Mouse (Mus musculus): ENCODE data around the gene Tcf12.

Gene Tcf12

GRCm38 (mm10) chr9:71906522-71906921, 205.1 kb downstream of the Tcf12 start:
- Histone ChIP-seq H3K4me3 (replicated peaks; ENCODE audit: low read length) (no peak overlapping the region), H3K36me3 (ENCODE audit: insufficient read depth, low read length) (no peaks in the 10 kb centered on the region), H3K4me1 (replicated peaks; ENCODE audit: low read depth, low read length) (no peaks in the 10 kb centered on the region), H3K9me3 (ENCODE audit: low read length) (no peaks in the 10 kb centered on the region), H3K27me3 (ENCODE audit: insufficient read depth, low read length) (no peaks in the 10 kb centered on the region)
- TF ChIP-seq POU5F1 (IDR thresholded peaks at IDR 0.05; ENCODE audit: borderline replicate concordance, low read length) (no peak), CTCF (conservative IDR thresholded peaks at IDR 0.05; ENCODE audit: low read length) (no peak), NANOG (IDR thresholded peaks at IDR 0.05; ENCODE audit: borderline replicate concordance, low read length) (no peak)

- no peaks in the 10 kb centered on the region for H3K36me3 ChIP-seq (ENCODE audit: insufficient read depth, low read length)
- peaks cover 17% of the 10 kb centered on the region for H3K4me1 ChIP-seq (replicated peaks; ENCODE audit: low read depth, low read length)
- no peak for TF ChIP-seq CTCF (conservative IDR thresholded peaks at IDR 0.05; ENCODE audit: low read length)
- TF ChIP-seq NANOG (IDR thresholded peaks at IDR 0.05; ENCODE audit: borderline replicate concordance, low read length): no peak
- no peak for TF ChIP-seq POU5F1 (IDR thresholded peaks at IDR 0.05; ENCODE audit: borderline replicate concordance, low read length)
- H3K27me3 ChIP-seq (ENCODE audit: insufficient read depth, low read length): no peaks in the 10 kb centered on the region
- H3K9me3 ChIP-seq (ENCODE audit: low read length): no peaks in the 10 kb centered on the region
- H3K4me3 ChIP-seq (replicated peaks; ENCODE audit: low read length): no peak overlapping the region
These were observed 212.8 kb downstream of the Tcf12 start for GRCm38 (mm10) chr9:71898852-71899251.

GRCm38 (mm10) chr9:71897399-71897798, 214.3 kb downstream of the Tcf12 start:
- TF ChIP-seq NANOG (IDR thresholded peaks at IDR 0.05; ENCODE audit: borderline replicate concordance, low read length): no peak
- TF ChIP-seq CTCF (conservative IDR thresholded peaks at IDR 0.05; ENCODE audit: low read length): no peak
- TF ChIP-seq POU5F1 (IDR thresholded peaks at IDR 0.05; ENCODE audit: borderline replicate concordance, low read length): no peak
- Histone ChIP-seq H3K9me3 (ENCODE audit: low read length) (no peaks in the 10 kb centered on the region), H3K4me3 (replicated peaks; ENCODE audit: low read length) (no peak overlapping the region)

DNA sequence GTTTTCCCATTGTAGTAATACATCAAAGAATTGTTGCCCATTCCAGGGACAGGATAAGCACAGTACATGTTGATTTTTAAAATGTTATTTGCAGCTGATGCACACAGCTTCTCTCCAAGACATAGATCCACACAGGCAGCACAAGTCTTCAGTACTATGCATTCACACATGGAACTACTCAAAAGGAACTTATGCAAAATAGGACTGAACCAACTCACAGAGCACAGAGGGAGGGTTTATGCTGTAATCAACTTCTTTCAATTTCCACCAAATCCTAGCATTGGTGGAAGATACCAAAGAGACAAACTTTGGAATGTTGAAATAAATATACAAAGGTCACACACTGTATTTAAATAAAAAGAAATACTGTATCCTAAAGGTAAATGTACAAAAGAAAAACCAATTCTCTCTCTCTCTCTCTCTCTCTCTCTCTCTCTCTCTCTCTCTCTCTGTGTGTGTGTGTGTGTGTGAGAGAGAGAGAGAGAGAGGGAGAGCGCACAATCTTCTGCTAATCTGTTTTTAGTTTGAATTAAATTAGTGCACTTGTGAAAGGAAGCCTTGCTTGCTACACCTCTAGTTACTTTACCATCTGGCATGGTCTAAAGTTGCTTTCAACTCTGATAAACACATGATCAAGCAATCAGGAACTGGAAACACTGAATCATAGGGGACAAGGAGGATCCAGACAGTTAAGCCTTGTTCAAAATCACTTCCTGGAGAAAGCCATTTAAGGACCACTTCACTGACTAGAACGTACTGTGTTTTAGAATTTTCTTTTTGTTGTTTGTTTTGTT, 215.5 kb downstream of the Tcf12 start:
- Histone ChIP-seq H3K4me1 (replicated peaks; ENCODE audit: low read depth, low read length) (peaks cover 17% of the 10 kb centered on the region), H3K9me3 (ENCODE audit: low read length) (no peaks in the 10 kb centered on the region), H3K4me3 (replicated peaks; ENCODE audit: low read length) (no peak overlapping the region), H3K27me3 (ENCODE audit: insufficient read depth, low read length) (no peaks in the 10 kb centered on the region), H3K36me3 (ENCODE audit: insufficient read depth, low read length) (no peaks in the 10 kb centered on the region)
- no peak for TF ChIP-seq POU5F1 (IDR thresholded peaks at IDR 0.05; ENCODE audit: borderline replicate concordance, low read length)
- no peak for TF ChIP-seq NANOG (IDR thresholded peaks at IDR 0.05; ENCODE audit: borderline replicate concordance, low read length)
- no peak for TF ChIP-seq CTCF (conservative IDR thresholded peaks at IDR 0.05; ENCODE audit: low read length)

More at GRCm38 (mm10) chr9:71897399-71897798, 214.3 kb downstream of the Tcf12 start:
- no peaks in the 10 kb centered on the region for H3K36me3 ChIP-seq (ENCODE audit: insufficient read depth, low read length)
- H3K4me1 ChIP-seq (replicated peaks; ENCODE audit: low read depth, low read length): peaks cover 17% of the 10 kb centered on the region
- no peaks in the 10 kb centered on the region for H3K27me3 ChIP-seq (ENCODE audit: insufficient read depth, low read length)

DNA sequence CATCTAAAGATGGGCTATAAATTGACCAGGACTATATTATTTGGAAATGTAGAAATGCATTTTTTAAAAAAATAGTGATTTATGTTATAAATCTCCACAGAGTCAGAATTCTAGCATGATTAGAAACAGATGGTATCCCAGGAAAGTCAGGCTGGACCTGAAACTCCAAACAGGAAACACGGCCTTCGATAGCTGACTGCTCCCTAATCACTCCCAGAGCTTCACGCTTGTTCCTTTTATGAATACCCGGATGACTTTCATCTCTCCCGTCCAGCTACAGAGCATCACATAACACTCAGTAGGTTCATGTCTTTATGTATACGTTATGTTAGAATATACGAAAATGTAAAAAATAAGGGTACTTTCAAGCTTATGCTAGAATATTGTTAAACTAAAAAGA, 216.4 kb downstream of the Tcf12 start:
- Histone ChIP-seq H3K27me3 (ENCODE audit: insufficient read depth, low read length) (no peaks in the 10 kb centered on the region), H3K4me1 (replicated peaks; ENCODE audit: low read depth, low read length) (peaks cover 17% of the 10 kb centered on the region), H3K36me3 (ENCODE audit: insufficient read depth, low read length) (no peaks in the 10 kb centered on the region), H3K4me3 (replicated peaks; ENCODE audit: low read length) (no peak overlapping the region), H3K9me3 (ENCODE audit: low read length) (no peaks in the 10 kb centered on the region)
- no peak for TF ChIP-seq NANOG (IDR thresholded peaks at IDR 0.05; ENCODE audit: borderline replicate concordance, low read length)

GRCm38 (mm10) chr9:71894943-71895286, 216.8 kb downstream of the Tcf12 start:
- TF ChIP-seq NANOG (IDR thresholded peaks at IDR 0.05; ENCODE audit: borderline replicate concordance, low read length) (no peak), CTCF (conservative IDR thresholded peaks at IDR 0.05; ENCODE audit: low read length) (no peak), POU5F1 (IDR thresholded peaks at IDR 0.05; ENCODE audit: borderline replicate concordance, low read length) (no peak)
- no peaks in the 10 kb centered on the region for H3K27me3 ChIP-seq (ENCODE audit: insufficient read depth, low read length)
- no peaks in the 10 kb centered on the region for H3K36me3 ChIP-seq (ENCODE audit: insufficient read depth, low read length)
- H3K9me3 ChIP-seq (ENCODE audit: low read length): no peaks in the 10 kb centered on the region
- H3K4me1 ChIP-seq (replicated peaks; ENCODE audit: low read depth, low read length): peaks cover 17% of the 10 kb centered on the region
- H3K4me3 ChIP-seq (replicated peaks; ENCODE audit: low read length): no peak overlapping the region

DNA sequence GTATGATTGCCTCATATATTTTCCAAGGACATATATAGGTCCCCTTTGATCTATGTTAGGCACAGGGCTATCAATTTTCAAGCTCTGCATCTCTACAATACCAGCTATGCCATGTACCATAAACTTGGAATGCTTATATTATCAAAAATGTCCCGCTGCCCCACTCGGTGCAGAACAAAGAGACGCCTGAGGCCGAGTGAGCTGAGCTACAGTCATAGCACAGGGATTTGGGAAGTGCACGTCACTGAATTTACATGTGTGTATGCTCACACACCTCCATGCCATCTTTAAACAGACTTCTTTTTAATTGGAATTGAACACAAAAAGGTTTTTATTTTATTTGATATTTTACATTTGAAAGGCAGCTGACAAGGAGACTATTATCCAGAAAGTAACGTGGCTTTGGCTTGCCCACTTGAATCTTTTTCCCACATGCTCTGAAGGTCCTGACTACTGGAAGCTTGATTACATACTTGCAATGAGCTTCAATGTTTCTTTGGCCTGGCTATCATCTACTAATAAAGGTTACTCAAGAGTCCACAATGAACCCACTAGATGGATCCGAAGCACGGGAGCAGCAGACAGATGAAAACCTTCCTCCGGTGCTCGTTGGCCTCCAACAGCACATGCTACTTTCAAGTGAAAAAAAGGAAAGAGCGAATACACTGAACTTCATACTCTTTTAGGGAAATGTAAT, 217.3 kb downstream of the Tcf12 start:
- Histone ChIP-seq H3K9me3 (ENCODE audit: low read length) (no peaks in the 10 kb centered on the region), H3K27me3 (ENCODE audit: insufficient read depth, low read length) (no peaks in the 10 kb centered on the region), H3K36me3 (ENCODE audit: insufficient read depth, low read length) (no peaks in the 10 kb centered on the region), H3K4me3 (replicated peaks; ENCODE audit: low read length) (no peak overlapping the region), H3K4me1 (replicated peaks; ENCODE audit: low read depth, low read length) (peaks cover 22% of the 10 kb centered on the region)
- TF ChIP-seq CTCF (conservative IDR thresholded peaks at IDR 0.05; ENCODE audit: low read length) (no peak), NANOG (IDR thresholded peaks at IDR 0.05; ENCODE audit: borderline replicate concordance, low read length) (no peak), POU5F1 (IDR thresholded peaks at IDR 0.05; ENCODE audit: borderline replicate concordance, low read length) (no peak)

DNA sequence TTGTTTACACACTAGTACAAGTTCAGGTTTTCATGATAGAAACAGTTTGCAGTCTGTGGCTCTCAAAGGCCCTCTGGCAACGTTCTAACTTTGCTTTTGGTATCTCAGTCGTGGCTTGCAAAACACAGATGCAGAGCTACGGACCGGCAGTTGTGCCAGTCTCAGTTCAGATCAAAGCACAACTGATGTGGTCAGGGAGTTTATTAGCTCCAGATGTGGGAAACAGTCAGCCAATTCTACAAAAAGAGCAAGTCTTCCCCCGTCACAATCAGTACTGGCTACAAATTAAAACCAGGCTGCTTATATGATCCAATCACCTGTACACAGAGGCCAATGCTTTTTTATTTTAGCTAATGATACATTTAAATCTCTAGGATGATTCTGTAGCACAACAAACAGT, 223.2 kb downstream of the Tcf12 start:
- H3K4me3 ChIP-seq (replicated peaks; ENCODE audit: low read length): no peak overlapping the region
- no peaks in the 10 kb centered on the region for H3K36me3 ChIP-seq (ENCODE audit: insufficient read depth, low read length)

More for the DNA sequence above, 223.2 kb downstream of the Tcf12 start:
- TF ChIP-seq CTCF (conservative IDR thresholded peaks at IDR 0.05; ENCODE audit: low read length) (no peak), NANOG (IDR thresholded peaks at IDR 0.05; ENCODE audit: borderline replicate concordance, low read length) (no peak), POU5F1 (IDR thresholded peaks at IDR 0.05; ENCODE audit: borderline replicate concordance, low read length) (no peak)
- Histone ChIP-seq H3K27me3 (ENCODE audit: insufficient read depth, low read length) (no peaks in the 10 kb centered on the region), H3K9me3 (ENCODE audit: low read length) (no peaks in the 10 kb centered on the region), H3K4me1 (replicated peaks; ENCODE audit: low read depth, low read length) (peaks cover 6% of the 10 kb centered on the region)

All from E14TG2a.4 (cell line).